Mouse (Mus musculus): Measurements from ENCODE around the gene 2310022A10Rik.

Gene 2310022A10Rik

DNA sequence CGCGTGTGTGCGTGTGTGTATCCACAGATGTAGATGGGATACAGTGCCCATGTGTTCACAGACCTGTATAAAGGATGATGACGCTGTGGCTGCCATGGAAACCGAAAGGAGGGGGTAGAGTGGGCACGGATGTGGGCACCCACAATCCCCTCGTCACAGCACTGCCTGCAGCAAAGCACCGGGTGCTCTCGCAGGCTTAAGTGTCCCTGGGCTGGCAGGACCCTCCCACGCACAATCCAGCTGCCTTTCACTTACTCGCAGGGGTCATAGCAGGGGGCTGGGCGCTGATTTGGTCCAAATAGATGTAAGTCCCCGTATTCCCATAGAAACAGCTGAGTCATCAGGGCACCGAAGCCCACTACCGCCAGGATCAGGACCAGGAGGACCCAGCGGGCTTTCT, 11.6 kb upstream of the 2310022A10Rik start:
- DNase-seq (ENCODE audit: low spot score), result no peak

DNA sequence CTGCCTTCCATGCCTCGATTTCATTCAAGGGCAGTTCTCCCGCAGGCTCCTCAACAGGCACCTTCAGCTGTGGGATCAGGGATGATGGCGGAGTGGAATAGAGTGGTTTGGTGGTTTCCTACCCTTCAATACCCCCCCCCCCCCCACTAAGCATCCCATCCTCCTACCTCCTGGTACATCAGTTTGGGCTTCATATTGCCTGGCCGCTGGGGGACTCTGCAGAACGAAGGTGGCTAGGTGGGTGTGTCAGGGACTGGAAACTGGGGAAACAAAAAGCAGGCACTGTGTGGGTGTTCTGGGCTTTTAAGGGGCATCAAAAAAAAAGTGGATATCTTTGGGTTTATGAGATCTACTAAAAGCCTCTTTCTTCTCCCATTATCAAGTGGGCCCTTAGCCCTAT, 11.1 kb upstream of the 2310022A10Rik start:
- no peak for DNase-seq (ENCODE audit: low spot score)

DNA sequence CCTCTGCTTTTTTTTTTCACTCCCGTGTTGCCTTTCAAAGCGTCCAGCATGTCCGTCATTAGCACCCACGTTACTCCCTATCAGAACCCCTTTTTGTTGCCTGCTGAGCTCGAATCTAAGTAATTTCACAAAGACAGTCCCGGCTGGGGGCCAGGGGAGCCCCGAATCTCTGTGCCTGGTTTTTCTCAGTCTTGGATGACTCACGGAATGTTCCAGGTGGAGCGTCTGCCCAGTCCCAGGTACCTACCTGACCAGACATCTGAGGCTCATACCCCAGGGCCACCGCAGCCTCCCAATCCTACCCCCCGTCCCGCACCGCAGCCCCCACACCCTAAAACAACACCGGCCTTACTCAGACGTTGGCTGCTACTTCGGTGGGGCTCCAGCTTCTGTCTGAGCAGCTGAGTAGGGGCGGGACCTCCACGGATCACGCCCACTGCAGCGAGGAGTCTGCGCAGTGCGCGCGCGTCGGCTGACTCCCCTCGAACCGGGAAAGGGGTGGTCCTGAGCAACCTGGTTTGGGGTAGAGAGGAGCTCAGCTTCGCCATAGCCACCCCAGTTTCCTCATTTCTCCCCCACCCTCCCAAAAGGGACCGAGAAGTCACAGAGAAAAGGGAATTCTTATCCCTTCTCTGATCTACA, 10.5 kb upstream of the 2310022A10Rik start:
- DNase-seq (ENCODE audit: low spot score), result peak; percentile 61

DNA sequence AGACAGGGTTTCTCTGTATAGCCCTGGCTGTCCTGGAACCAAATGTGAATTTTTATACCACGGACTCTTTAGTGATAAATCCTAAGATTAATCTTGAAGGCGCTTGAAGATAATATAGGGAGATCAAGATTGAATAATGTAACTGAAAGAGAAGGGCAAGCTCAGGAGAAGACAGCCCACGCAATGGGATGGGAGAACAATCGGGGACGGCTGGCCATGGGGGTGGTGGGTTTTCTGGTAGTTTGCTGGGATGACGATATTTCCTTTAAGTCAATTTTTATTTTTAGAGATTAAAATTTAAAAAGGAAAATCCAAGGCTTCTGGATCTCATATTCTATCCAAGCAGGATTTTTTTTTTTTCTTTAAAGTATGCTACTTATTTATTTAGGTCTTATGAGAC, 10.0 kb upstream of the 2310022A10Rik start:
- DNase-seq (ENCODE audit: low spot score), result no peak

DNA sequence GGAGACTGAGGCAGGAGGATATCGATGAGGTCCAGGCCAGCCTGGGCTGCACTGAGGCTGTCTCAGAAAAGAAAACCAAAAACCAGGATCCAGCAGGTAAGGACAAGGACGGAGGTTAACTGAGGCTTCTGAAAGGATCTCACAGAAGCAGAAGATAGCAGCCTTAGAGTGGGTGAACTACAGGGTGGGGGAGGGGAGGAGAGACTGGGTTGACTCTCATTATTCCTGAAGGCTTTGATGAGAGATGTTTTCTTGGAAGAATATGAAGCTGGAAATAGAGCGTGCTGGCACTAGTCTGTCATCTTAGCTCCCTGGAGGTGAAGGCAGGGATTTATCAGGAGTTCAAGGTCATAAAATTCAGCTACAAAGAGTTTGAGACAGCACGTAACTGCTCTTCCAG, 9.2 kb upstream of the 2310022A10Rik start:
- no peak for DNase-seq (ENCODE audit: low spot score)

DNA sequence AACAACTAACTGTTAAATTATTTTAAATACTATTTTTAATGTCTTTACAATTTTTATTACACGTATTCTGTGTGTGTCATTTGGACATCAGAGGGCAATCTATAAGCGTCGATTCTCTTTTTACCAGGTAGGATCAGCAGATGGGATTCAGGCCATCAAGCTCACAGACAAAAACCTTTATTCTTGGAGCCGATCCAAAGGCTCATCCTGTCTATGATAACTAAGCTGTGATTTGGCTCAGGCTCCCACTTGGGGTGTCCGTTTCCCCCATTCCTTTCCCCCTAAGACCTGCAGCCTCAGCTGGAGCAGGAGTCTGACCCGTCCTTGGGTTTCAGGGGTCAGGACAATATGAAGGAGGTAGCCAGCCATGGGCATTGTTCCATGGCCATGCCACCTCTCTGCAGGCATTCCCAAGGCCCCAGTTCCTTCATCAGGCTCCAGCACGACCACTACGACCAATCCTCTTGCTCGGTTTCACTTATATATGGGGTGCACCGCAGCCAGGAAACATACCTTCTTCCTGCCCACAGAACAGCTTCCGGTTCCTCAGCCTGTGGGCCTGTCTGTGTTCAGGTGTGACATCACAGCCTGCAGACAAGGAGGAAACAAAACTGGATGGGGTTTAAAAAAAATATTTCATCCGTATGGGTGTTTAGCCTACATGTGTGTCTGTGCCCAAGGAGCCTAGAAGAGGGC, 8.2 kb upstream of the 2310022A10Rik start:
- DNase-seq (ENCODE audit: low spot score), result no peak

DNA sequence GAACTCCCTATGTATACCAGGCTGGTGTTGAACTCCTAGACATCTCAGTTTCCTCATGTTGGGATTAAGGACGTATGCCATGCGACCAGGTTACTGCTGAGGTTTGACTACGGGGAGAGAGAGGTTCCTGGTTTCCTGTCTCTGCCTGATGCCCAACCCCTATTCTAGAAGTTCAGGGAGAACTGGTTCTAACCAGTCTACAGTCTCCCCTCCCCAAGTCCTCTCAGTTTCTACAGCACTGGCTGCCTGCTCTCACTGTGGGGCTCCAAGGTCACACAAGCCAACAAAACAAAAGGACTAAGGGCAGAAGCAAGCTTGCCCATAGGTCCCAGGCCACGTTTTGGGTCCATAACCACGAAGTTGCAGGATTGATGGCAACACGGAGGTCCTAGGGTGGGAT, 3.4 kb upstream of the 2310022A10Rik start:
- DNase-seq (ENCODE audit: low spot score), result no peak

DNA sequence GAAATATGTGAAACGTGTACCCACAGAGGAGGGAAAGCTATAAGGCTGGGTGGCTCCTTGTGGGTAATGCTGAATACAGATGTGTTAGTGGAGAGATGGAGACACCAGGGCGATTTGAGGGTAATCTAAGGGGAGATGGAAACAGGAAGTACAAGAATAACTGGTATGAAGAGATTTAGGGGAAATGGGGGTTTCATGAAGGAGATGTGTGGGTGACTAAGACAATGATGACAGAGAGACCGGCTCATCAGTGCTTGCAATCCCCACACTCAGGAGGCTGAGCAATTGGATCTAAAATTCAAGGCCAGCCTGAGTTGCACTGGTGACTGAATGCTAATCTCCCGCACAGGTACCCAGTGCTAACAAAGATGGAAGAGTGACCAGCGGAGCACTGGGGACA, 963 bp upstream of the 2310022A10Rik start:
- no peak for DNase-seq (ENCODE audit: low spot score)

DNA sequence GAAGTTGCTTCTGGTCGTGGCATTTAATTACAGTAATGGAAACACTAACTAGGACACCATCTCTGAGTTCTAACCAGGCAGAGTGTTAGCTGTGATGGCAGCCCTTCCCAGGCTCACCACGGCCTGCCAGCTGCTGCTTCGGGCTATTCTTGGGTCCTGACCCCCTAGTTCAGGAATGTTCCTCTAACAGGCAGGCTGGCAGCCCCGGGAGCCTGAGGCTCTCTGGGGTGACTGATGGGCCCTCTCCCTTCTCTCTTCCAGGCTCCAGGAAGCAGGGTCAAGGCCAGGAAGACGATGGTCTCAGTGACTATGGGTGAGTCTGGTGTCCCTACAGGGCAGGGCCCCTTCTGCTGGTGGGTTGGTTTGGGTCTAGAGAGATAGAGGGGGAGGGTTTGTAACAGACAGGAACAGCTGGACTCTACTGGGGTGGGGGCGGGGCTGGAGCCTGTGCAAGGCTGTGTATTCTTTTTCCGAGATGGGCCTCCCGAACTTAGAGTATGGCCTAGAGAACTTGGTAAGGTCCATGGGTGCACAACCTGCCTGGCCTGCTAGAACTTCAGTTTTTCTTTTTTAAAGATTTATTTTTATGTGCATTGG, 7.4 kb downstream of the 2310022A10Rik start:
- no peak for DNase-seq (ENCODE audit: low spot score)

DNA sequence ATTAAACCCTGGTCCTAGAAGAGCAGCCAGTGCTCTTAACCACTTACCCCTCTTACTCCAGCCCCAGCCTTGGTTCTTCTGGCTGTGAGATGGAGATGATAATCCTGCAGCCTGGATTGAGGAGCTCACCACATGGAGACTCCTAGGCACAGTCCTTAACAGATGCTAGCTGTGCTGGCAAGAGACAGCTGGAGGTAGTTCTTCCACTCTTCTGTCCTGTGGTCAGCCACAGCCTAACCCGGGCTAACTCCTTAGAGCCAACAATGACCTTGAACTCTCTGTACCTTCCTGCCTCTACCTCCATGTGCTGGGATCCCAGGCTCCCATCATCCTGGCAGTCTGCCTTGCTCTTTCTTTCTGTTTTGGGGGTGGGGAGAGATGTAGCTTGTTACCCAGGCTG, 7.9 kb downstream of the 2310022A10Rik start:
- DNase-seq (ENCODE audit: low spot score), result no peak

DNA sequence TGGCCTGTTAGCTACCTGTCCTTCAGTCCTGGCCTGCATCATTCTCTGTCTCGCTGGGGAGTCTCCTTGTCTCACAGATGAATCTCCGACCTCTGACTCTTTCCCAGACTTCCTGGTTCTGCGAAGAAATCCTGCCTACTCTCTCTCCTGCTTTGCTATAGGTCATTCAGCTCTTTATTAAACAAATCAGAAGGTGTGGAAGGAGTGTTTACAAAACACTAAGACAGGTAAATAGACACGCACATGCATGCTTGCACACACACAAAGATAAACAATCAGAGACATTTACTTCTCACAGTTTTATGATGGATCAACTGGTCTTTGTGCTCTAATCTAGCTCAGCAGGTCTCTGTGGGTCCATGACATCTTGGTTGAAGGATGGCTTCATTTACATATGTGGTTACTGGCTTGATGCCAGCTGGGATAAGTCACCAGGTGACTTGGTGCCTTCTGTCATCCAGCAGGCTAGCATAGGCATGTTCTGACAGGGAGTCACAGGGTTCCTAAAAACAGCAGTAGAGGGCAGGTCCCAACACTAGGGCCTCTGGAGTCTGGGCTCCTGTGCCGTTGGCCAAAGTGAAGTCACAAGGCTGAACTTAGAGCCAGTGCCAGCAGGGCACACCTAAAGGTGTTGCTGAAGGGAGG, 16.7 kb downstream of the 2310022A10Rik start:
- DNase-seq (ENCODE audit: low spot score), result no peak

DNA sequence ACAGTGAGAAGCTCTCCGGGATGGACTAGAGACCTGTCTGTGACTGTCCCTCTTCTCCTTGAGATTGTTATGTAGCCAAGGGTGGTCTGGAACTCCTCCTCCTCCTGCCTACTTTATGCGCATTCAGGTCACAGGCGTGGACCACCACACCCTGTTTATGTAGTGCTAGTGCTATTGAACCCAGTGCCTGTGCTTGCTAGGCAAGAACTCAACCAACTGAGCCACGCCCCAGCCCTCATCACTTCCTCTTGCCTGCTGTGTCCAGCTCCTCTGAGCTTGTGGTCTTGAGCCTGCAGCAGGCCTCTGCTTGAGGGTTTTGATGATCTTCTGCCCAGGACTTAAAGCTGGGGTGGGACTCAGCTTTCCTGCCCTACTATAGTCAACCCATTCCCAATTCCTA, 19.1 kb downstream of the 2310022A10Rik start:
- DNase-seq (ENCODE audit: low spot score), result no peak

DNA sequence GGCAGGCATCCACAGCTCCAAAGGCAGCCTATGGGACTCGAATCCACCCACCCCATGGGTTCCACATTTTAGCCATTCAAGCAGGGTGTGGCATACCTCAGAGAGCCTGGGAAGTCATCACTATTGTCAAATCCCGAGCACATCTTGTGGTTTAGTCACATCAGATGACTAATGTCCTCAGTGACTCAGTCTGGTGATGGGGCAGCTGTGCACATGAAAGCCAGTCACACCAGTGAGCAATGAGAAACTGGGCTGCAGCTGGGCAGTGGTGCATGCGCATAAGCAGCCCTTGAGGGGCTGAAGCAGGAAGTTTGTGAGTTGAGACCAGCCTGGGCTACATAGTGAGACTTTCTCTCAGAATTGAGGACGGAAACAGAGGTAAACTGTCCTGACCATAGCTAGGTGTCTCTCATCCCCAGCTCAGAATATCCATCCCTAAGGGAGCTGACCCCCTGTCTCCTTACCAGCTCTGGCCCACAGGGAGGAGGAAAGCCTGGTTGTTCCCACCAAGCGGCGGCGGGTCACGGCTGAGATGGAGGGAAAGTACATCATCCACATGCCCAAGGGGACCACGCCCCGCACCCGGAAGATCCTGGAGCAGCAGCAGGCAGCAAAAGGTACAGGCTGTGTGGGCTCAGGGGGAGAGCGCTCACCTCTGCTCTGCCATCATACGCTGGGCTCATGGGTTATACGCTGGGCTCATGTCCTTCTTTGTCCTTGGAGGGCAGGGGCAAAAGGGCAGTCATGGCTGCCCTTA, 21.3 kb downstream of the 2310022A10Rik start:
- no peak for DNase-seq (ENCODE audit: low spot score)

DNA sequence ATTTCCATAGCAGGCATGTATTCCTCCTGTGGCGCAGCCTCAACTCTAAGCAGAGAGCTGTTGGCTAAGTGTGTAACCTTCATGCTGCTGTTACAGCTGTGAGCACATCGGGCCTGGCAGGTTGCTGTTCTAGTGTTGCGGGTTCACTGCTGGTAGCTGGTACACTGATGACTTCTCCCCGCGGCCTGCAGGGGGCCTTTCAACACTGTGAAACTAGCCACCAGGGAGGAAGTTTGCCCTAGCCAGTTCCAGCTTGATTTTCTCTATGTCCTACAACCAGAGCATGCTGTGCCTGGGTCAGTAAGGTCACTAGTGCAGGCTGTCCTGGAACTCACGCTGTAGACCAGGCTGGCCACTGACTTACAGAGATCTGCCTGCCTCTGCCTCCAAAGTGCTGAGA, 23.9 kb downstream of the 2310022A10Rik start:
- no peak for DNase-seq (ENCODE audit: low spot score)

DNA sequence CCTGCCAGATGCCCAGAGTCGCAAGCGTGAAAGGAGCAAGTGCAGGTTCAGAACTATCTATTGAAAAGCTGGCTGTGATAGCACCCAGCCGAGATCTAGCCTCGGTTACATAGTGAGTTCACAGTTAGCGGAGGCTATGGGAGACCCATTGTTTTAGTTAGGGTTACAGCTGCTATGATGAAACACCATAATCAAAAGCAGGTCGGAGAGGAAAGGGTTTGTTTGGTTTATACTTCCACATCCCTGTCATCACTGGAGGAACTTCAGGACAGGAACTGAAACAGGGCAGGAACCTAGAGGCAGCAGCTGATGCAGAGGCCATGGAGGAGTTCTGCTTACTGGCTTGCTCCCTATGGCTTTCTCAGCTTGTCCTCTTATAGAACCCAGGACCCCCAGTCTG, 24.6 kb downstream of the 2310022A10Rik start:
- no peak for DNase-seq (ENCODE audit: low spot score)

DNA sequence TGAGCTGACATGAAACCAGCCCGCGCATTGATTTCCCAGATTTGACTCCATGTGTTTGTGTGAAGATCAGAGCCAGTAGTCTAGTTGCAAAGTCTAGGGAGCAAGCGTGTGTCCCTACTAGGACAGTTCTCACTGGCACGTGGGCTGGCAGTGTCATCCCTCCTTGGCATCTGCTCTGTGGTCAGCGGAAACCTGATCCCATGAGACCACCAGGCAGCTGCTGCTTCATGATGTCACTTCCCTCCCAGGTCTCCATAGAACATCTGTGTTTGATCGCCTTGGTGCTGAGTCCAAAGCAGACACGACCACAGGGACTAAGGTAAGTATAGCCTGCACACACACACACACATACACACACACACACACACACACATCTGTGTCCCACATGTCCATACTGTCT, 25.4 kb downstream of the 2310022A10Rik start:
- no peak for DNase-seq (ENCODE audit: low spot score)

DNA sequence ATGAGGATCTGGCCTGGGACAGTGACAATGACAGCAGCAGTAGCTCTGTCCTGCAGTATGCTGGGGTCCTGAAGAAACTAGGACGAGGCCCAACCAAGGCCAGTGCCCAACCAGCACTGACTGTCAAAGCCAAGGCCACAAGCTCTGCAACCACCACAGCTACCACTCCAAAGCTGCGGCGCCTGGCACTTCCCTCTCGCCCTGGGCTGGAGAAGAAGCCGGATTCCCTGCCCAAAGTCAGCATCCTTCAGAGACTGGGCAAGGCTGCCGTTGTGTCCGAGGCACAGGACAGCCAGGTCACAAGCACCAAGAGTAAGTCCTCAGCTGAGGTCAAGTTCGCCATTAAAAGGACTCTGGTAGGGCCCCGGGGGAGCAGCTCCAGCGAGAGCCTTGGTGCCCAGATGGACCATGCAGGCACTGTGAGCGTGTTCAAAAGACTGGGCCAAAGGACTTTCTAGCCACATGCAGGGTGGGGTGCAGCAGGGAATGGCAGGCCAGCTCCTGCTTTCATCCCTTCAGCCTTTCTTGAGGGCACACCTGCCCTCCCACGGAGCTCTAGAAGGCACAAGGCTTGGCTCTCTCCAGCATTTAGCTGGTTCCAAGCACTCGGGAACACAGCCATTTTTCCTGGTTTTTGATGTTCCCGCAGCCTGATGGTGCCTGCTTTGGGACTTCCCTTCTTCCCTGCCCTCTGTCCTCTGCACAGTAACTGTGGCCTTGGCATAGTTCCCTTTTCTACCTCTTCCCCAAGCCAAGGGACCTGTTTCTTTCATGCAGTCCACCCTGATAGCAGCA, 27.5 kb downstream of the 2310022A10Rik start:
- DNase-seq (ENCODE audit: low spot score), result no peak

DNA sequence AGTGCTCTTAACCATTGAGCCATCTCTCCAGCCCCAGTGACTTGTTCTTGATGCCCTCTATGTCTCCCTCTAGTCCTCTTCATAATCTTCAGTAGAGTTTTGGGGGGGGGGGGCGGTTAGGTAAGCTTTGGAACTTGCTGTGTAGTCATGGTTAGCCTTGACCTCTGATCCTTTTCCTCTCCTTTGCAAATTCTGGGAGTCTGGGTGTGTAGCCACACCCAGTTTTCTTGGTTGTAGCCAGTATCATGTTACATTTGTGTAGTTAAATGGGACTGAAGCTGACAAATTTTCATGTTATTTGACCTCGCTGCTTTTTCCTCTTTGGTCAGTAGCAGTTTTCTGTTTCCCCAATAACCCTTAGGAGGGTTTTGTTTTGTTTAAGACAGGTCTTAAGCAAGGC, 33.8 kb downstream of the 2310022A10Rik start:
- no peak for DNase-seq (ENCODE audit: low spot score)

DNA sequence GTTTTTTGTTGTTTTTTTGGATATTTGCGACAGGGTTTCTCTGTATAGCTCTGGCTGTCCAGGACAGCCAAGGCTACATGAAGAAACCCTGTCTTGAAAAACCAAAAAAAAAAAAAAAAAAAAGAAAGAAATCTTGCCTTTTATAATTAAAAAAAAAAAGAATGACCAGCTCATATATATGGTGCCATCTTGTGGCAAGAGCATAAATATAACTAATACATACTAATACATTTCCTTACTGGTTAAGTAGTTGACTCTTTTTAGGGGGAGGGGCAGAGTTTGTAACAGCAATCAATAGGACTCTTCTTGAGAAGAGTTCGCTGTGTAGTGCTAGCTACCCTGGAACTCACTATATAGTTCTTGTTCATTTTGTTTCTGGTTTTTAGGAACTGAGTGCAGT, 34.7 kb downstream of the 2310022A10Rik start:
- no peak for DNase-seq (ENCODE audit: low spot score)

DNA sequence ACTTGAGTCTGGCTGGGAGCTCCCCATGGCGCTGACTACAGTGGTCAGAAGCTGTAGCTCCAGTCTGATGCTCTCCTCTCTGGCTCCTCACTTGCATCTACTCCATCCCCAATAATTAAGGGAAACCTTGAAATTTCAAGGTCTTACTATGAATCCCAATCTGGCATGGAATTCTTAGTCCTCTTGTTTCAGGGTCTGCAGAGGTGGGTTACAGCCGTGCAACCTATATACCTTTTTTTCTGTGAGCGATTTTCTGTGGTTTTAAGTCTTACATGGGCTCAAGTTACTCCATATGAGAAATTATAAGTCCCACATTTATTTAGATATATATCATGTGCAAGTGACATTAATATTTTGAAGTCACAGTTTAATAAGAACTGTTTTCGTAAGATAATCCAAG, 37.1 kb downstream of the 2310022A10Rik start:
- no peak for DNase-seq (ENCODE audit: low spot score)

DNA sequence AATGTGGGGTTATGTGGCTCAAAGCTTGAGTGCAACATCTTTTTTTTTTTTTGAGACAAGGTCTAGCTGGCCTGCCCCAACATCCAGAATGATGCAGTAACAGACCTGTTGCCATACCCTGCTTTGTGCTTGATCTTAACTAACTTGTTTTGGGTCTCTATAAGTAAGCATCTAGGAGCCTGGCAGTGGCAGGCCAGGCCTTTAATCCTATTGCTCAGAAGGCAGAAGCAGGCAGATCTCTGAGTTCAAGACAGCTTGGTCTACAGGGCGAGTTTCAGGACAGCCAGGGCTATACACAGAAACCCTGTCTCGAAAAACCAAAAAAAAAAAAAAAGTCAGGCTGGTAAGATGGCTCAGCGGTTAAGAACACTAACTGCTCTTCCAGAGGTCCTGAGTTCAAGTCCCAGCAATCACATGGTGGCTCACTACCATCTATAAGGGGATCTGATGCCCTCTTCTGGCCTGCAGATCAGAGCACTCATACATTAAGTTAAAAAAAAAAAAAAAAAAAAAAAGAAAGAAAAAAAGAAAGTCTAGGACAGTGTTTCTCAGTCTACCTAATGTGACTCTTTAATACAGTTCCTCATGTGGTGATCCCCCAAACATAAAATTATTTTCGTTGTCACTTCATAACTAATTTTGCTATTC, 37.7 kb downstream of the 2310022A10Rik start:
- no peak for DNase-seq (ENCODE audit: low spot score)

Measured in ovary, postnatal 10 days (tissue).